Mouse (Mus musculus) common myeloid progenitor, adult 5-6 weeks (primary cell): Measurements from ENCODE around the gene Nebl. TPM values are rescaled to one million over a fixed set of nuclear protein-coding genes. Genes with fewer than 3 reads are reported as not detected.

ENCODE experiments used
- ATAC-seq: replicated peaks from 2 replicates; pipeline ENCODE4 v1.8.0; 2016; ENCODE audit warnings: low read depth, mild to moderate bottlenecking, moderate TSS enrichment, inconsistent platforms; ENCODE audit not compliant: poor library complexity, severe bottlenecking
- total RNA-seq: library from RNA; stranded (forward); fragments of 200-1000, 187-1606 nt; gene quantifications from 2 replicates; pipeline ENCODE4 v1.2.3, GENCODE M21; 2017

Gene Nebl
- total RNA-seq, 1 experiment from 2014 or later: 0.18 TPM

DNA sequence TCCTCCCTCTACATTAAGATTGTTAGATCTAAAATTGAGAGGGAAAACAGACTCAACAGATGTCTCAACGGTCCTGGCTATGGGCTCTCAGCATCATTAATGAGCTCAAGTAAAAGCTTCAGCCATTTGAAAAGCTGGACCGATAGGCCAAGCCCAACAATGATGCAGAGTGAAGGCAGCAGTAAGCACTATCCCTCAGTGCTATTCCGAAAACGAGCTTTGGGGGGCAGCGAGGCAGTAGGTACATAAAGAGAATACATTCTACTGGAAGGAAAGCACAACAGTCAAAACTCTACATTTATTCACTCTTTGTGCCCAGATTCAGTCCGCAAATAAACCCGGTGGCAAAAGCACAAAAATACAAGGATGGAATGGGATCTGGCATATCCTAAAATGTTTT is 87.4 kb downstream of the Nebl start:
- ATAC-seq: no peak

DNA sequence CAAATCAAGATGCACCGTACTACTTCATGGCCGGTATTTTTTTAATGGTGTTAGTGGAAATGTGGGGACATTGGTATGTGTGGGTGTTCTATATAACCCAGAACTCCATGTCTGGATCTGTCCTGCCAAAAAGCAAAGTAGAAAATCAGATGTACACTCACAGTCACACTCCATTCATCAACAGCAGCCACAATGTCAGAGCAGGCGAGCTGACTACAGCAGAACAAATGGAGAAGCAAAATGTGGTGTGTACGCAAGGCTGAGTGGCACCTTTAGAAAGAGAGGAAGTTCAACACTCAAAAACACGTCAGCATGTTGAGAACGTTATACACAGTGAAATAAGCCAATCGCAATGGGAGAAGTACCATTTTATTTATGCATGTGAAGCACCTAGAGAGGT is 88.5 kb downstream of the Nebl start:
- ATAC-seq: no peak

DNA sequence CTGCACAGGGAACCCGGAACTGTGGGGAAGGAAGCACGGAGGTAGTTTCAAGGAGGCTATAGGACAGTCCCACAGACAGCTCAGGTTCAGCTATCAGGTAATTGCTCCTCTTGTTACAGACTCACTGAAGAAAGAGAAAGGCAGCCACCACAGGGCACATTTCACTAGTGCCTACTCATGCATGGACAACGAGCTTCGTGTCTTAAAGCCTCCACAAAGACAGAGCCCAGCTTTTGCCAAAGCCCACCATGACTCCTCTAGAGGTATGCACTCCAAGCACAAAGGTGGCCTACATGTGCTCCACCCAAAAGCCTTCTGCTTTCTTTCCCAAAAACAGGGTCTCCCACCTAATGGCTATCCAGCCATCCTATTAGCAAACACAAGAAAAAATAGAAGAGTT is 90.4 kb downstream of the Nebl start:
- no peak for ATAC-seq

DNA sequence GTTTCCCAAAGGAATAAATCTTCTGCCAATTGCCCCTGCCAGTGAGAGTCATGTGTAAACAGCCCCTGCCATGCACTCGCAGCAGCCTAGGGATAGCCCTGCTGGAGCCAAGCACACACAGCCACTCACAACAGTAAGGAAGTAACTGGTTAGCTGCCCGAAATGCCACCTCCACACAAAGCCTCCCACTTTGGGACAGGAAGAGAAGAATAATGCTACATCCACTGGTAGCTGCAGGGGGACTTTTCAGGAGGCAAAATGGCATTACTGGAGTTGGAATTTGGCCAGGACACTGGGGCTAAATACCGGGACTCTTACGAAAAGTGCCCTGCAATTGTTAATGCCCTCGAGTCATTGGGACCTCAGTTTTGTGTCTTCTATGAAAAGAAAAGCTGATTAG is 92.6 kb downstream of the Nebl start:
- no peak for ATAC-seq

GRCm38 (mm10) chr2:17623931-17624330 is 107.3 kb downstream of the Nebl start:
- ATAC-seq: no peak

- no peak for ATAC-seq
Measured at GRCm38 (mm10) chr2:17610259-17610658, 121.0 kb downstream of the Nebl start.

GRCm38 (mm10) chr2:17603573-17603972 is 127.7 kb downstream of the Nebl start:
- no peak for ATAC-seq

DNA sequence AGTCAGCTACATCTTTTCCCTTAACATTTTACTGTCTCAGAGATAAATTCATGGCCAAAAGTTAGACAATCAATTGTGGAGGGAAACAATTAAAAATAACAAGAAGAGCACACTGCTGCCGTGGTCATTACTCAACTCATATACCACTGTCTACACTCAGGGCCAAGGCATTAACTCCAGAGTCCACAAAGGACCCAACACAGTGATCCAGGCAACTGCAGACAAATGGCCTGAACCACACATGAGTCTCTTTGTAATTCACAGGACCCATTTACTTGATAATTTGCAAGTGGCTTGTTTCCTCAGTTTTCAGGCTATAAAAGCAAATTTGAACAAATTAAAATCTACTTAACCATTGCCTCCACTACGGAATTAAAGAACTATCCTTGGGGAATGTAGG is 130.6 kb downstream of the Nebl start:
- no peak for ATAC-seq

- no peak for ATAC-seq
Measured at GRCm38 (mm10) chr2:17599860-17600259, 131.4 kb downstream of the Nebl start.

DNA sequence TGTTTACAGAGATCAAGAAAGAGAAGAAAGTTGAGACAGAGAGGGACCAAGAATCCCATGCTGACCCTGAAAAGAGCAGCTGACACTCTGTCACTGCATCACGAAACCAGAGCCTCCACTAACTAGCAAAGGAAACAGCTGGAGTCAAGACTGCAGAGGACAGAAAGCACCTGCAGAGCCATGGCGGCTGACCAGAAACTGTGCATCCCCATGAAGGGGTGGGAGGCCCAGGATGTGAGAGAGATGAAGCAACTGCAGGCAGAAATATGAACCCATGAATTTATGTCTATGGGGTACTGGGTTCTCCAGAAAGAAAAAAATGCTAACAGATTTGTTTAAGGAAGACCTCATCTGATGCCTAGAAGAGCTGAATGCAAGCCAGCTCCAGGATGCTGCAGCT is 133.3 kb downstream of the Nebl start:
- no peak for ATAC-seq

DNA sequence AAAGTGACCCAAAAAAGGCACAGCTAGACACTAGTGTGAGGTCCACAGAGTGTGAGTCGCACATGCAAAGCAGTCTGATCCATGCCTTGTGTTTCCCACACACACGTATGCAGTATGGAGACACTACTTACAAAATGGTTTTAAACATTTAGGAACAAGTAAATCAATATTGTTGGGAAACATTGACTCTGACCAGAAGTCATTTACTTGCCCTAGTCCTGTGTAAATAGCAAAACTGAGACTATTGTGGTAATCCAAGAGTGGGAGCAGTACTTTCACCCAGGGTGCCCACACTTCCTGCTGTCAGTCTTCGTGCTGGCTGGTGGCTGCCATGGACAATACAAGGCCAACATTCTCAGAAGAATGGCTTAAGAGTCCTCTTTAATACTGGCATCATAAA is 141.6 kb downstream of the Nebl start:
- ATAC-seq: no peak

DNA sequence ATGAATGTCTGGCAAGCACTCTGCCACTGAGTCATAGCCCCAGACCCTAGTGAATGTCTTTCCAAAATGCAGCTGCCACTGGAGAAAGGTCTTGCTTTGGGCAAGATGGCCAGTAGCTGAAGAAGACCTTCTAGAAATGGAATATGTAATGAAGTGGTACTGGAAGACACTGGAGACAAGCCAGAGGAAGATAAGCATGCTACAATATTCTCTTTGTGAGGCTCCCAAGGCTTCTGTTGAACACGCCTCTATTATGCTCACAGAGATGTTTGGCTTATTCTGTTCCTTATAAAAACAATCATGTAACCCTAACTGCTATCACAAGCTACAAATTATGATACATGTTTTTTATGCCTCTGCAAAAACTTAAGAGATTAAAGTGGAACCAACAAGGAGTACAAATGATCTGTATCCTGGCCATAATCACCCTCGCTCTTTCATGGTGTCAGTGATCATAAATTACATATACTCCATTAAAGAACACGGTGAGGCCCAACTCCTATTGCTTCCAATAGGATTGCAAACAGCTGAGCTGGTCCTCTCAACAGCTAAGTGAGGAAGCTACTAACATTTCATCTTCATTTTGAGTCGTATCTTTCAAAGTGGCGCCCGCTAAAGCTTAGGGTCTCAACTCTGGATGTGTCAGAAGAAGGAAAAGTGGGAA is 145.8 kb downstream of the Nebl start:
- no peak for ATAC-seq

DNA sequence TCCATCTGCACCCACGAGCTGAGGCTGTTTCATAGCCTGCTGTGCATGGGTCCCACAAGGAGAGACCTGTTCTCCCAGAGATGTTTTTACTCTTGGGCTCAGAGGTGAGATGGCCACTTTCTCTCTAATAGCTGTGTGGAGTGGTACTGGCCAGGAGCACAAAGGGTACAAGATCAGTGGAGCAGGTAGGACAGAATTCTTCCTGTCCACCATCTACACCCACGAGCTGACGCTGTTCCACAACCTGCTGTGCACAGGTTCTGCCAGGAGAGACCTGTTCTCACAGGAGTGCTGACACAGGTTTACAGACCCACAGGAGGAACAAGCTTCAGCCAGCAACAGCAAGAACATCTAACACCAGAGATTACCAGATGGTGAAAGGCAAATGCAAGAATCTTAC is 155.6 kb downstream of the Nebl start:
- ATAC-seq: no peak

GRCm38 (mm10) chr2:17571716-17572115 is 159.5 kb downstream of the Nebl start:
- ATAC-seq: no peak

- ATAC-seq: no peak
Measured at GRCm38 (mm10) chr2:17558889-17559742, 172.1 kb downstream of the Nebl start.

- no peak for ATAC-seq
Measured at GRCm38 (mm10) chr2:17549895-17550558, 181.2 kb downstream of the Nebl start.

GRCm38 (mm10) chr2:17546354-17546948 is 184.8 kb downstream of the Nebl start:
- ATAC-seq: no peak

DNA sequence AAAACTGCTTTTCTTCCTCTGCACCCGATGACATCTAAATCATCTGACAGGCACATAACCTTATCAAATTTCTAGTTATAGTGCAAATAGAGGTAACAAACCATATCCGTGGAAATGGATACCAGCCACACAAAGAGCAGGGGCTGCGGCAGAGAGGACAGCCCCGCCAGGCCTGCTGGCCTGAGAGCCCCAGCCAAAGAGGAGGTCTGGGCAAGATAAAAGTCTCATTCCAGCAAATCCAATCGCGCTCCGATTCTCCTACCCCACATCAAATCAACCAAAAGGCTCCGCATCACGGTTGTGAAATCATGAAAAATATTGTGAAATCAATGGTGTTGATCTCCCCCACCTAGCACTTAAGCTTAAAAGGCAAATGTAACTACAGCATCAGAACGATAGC is 191.5 kb downstream of the Nebl start:
- no peak for ATAC-seq

DNA sequence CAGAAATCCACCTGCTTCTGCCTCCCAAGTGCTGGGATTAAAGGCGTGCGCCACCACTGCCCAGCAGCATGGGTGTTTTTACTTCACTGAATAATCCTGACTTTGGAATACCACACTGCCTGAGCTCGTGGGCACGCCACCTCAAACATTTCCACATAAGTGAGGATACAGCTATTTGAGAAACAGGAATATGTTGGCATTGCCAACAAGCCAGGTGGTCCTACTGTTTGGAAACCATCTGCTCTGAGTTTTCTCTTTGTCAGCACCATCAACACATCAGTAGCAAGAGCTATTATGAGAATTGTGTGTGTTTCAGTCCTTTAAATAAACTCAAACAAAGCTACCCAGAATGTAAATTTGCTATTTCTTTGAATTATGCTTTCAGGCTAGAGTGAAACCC is 192.8 kb downstream of the Nebl start:
- no peak for ATAC-seq

DNA sequence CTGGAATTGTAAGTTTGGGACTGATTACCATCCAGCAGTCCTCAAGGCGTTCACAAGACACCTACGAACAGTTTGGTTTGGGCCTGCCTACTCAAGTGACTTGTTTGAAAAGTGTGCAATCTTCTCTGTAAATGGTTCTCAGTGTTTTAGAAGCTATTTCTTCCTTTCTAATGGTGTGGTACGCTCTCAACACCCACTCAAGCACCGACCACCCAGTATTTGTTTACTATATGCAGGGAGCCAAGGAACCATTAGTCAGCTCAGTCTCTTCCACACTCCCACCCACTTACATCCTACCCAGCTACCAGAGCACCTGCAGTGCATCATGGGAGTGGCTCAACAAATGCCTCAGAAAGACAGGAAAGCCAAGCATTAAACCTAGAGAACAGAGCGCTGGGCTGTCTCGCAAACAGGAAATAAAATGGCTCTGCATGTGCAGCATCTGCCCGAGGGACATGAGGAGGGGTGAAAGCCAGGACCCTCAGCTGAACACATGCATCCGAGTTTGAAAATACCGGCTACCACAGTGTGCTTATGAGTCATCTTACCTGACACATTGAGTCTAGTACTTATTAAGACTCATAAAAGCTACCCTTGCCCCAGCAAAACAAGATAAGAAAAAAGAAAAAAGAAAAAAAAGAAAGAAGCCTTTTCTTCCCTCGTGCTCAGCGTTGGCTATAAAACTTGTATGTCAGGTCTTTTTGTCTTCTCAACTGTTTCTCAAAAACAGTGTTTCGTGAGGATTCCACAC is 199.7 kb downstream of the Nebl start:
- ATAC-seq: no peak
